Mouse (Mus musculus): Measurements from ENCODE around the gene Gm11634. TPM values are rescaled to one million over a fixed set of nuclear protein-coding genes. Genes with fewer than 3 reads are reported as not detected.

Gene Gm11634
- total and polyA plus RNA-seq, 3 experiments = not detected

DNA sequence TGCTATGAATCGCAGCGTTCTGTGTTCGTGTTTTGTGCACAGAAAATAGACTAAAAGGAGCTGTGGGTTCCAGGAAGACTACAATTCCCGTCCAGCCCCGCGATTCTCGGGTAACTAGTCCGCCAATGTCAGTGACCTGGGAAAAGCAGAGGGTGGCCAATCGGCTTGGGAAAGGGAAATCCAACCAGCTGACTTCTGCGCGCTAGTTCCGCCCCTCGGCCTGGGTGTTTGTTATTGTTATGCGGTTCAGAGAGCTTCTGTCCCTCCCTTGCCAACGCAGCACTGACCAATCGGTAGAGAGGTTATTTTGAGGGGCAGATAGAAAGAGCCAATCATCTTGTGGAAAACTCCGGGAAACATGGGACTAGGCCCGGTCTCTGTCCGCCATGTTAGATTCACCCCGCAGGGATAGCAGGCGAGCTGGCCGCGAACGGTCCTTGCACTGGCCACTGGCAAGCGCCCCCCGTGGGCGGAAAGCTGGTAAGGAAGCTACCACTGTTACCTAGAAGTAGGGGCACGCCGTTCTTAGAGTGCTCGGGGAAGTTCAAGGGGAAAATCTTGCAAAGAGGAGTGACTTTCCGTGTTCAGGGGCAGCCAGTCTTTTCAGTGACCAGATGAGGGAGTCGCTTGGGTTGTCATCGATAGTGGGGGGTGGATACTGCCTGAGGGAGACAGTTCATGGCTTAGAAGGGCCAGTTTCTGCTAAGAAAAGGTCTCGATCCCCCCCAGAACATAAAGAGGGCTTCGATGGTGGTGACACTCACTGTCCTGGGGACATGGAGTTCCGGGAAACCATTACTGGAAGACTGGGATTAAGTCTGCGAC is 46.4 kb downstream of the Gm11634 start:
- no peaks in the 10 kb centered on the region for H3K9me3 ChIP-seq (replicated peaks; ENCODE audit: low read length)
- DNase-seq (ENCODE audit: extremely low read depth) = peak; percentile 100
- H3K4me2 ChIP-seq (ENCODE audit: insufficient read depth, low read depth, poor library complexity, severe bottlenecking) = peak overlapping the region; percentile 98
- TF ChIP-seq POLR2AphosphoS2 (IDR thresholded peaks at IDR 0.05; ENCODE audit: low read depth, low read length) = no peak
- peak; percentile 60 for TF ChIP-seq ETS1 (conservative IDR thresholded peaks at IDR 0.05; ENCODE audit: low read depth, low read length)
- peak; percentile 59; the same call in 1 of the 2 replicates for TF ChIP-seq NELFE (IDR thresholded peaks at IDR 0.05; ENCODE audit: low read depth, low read length)
- TF ChIP-seq POLR2A (IDR thresholded peaks at IDR 0.05; ENCODE audit: low read depth, low read length) = peak; percentile 78
- no peak for TF ChIP-seq EP300 (IDR thresholded peaks at IDR 0.05; ENCODE audit: low read length)
- peak; percentile 27 for TF ChIP-seq ZMIZ1 (IDR thresholded peaks at IDR 0.05; ENCODE audit: low read depth, low read length)
- TF ChIP-seq CHD1 (IDR thresholded peaks at IDR 0.05; ENCODE audit: low read depth, low read length) = peak; percentile 55; the same call in 1 of the 2 replicates
- TF ChIP-seq ZC3H11A (IDR thresholded peaks at IDR 0.05; ENCODE audit: low read depth, low read length) = no peak
- TF ChIP-seq MAX (IDR thresholded peaks at IDR 0.05; ENCODE audit: low read length) = peak; percentile 58; the same call in 1 of the 2 replicates
- TF ChIP-seq MEF2A (IDR thresholded peaks at IDR 0.05; ENCODE audit: borderline replicate concordance, low read depth, low read length) = no peak
- no peak for TF ChIP-seq MAFK (IDR thresholded peaks at IDR 0.05; ENCODE audit: insufficient replicate concordance, low read length)
- peak; percentile 83 for TF ChIP-seq ELF1 (IDR thresholded peaks at IDR 0.05; ENCODE audit: low read depth, low read length)
- 0 out of 2 replicates have a peak, but pooled peaks have one; percentile 19 for TF ChIP-seq E2F4 (IDR thresholded peaks at IDR 0.05; ENCODE audit: insufficient replicate concordance, low read depth, low read length)
- peak; percentile 89 for TF ChIP-seq KAT2A (IDR thresholded peaks at IDR 0.05; ENCODE audit: insufficient replicate concordance, low read length)
- peak; percentile 91 for TF ChIP-seq CHD2 (IDR thresholded peaks at IDR 0.05; ENCODE audit: low read length)
- TF ChIP-seq USF2 (conservative IDR thresholded peaks at IDR 0.05; ENCODE audit: low read depth, low read length) = no peak; the same call in 1 of the 2 replicates
- no peak; the same call in 1 of the 2 replicates for TF ChIP-seq RCOR1 (conservative IDR thresholded peaks at IDR 0.05; ENCODE audit: low read depth, low read length)
- TF ChIP-seq TCF12 (IDR thresholded peaks at IDR 0.05; ENCODE audit: low read depth, low read length) = peak; percentile 7; the same call in 1 of the 2 replicates
- no peak for TF ChIP-seq JUN (IDR thresholded peaks at IDR 0.05; ENCODE audit: insufficient read depth, low read depth, low read length)
- TF ChIP-seq SIN3A (IDR thresholded peaks at IDR 0.05; ENCODE audit: low read length) = peak; percentile 96; the same call in 1 of the 2 replicates
- TF ChIP-seq IRF4 (IDR thresholded peaks at IDR 0.05; ENCODE audit: low read depth, low read length) = peak; percentile 32; the same call in 1 of the 2 replicates
- TF ChIP-seq HCFC1 (IDR thresholded peaks at IDR 0.05; ENCODE audit: low read depth, low read length) = peak; percentile 82
- no peak for TF ChIP-seq MAZ (IDR thresholded peaks at IDR 0.05; ENCODE audit: low read depth, low read length)
- peak; percentile 26 for TF ChIP-seq USF1 (IDR thresholded peaks at IDR 0.05; ENCODE audit: low read depth, low read length)
- TF ChIP-seq UBTF (IDR thresholded peaks at IDR 0.05; ENCODE audit: low read depth, low read length) = no peak
- peak; percentile 6 for TF ChIP-seq MXI1 (IDR thresholded peaks at IDR 0.05; ENCODE audit: low read depth, low read length)
- no peak for TF ChIP-seq PAX5 (IDR thresholded peaks at IDR 0.05; ENCODE audit: low read length)
- TF ChIP-seq CTCF (conservative IDR thresholded peaks at IDR 0.05 in 1 of 2, IDR thresholded peaks at IDR 0.05 in 1 of 2; ENCODE audit: low read depth in 2 of 2, low read length in 2 of 2) = 0 out of 4 replicates have a peak, but pooled peaks of 1 of the 2 experiments have one; percentile 14
- TF ChIP-seq JUND (conservative IDR thresholded peaks at IDR 0.05; ENCODE audit: low read depth, low read length) = no peak
- TF ChIP-seq TBP (conservative IDR thresholded peaks at IDR 0.05; ENCODE audit: low read depth, low read length) = 0 out of 2 replicates have a peak, but pooled peaks have one; percentile 64
- TF ChIP-seq NRF1 (IDR thresholded peaks at IDR 0.05; ENCODE audit: low read depth, low read length) = peak; percentile 63; the same call in 1 of the 2 replicates
- in situ Hi-C loops (cut with MboI; ENCODE audit: low pct_ligation_motif_present, low pct_unique_long_range_greater_than_20kb, low sequenced_read_pairs) = no loop called here
- no peaks in the 10 kb centered on the region for H3K27me3 ChIP-seq (replicated peaks)
- H3K36me3 ChIP-seq (replicated peaks in 1 of 2; ENCODE audit: control insufficient read depth in 1 of 2, insufficient read depth in 1 of 2, low read length in 1 of 2) = peaks cover 8 to 41% of the 10 kb centered on the region in 2 experiments
- H3K27ac ChIP-seq (ENCODE audit: insufficient read depth, low read depth) = peak overlapping the region; percentile 94
- H3K9ac ChIP-seq (ENCODE audit: insufficient read depth, low read depth) = peak overlapping the region; percentile 77
- H3K4me1 ChIP-seq (ENCODE audit: control insufficient read depth in 1 of 2, insufficient read depth in 2 of 2) = peaks cover 6 to 52% of the 10 kb centered on the region in 2 experiments
- dilution Hi-C loops (cut with MboI; ENCODE audit: extremely low pct_ligation_motif_present, extremely low pct_unique_long_range_greater_than_20kb, low sequenced_read_pairs) = no loop called here
- H3K4me3 ChIP-seq (replicated peaks in 1 of 3; ENCODE audit: low read depth in 2 of 3, low read length in 2 of 3, poor library complexity in 1 of 3) = peak overlapping the region; percentile 71 to 94 (median 80)
- peaks cover 76% of the 10 kb centered on the region for H3K79me2 ChIP-seq (replicated peaks; ENCODE audit: control insufficient read depth, extremely low read depth, insufficient read depth, poor library complexity, severe bottlenecking)
